Mouse (Mus musculus) neural tube, embryonic 14.5 days (tissue): ENCODE data around the gene Ly9. TPM values are rescaled to one million over a fixed set of nuclear protein-coding genes. Genes with fewer than 3 reads are reported as not detected.

Experiments
- ATAC-seq: fragments of 200-750 bp; cut with Nextera tagmentation; 2 replicates; pipeline ENCODE4 v1.8.0; 2017; ENCODE audit warnings: low read depth, mild to moderate bottlenecking, moderate TSS enrichment, moderate library complexity
- H3K27ac ChIP-seq: fragments of 300-500 bp; sonication (generic); 2 replicates; pipeline ENCODE4 v1.5.1; 2014; ENCODE audit warnings: low read depth, mild to moderate bottlenecking, control low read depth, low read length, moderate library complexity, mixed read lengths
- H3K27me3 ChIP-seq: fragments of 300-500 bp; sonication (generic); 2 replicates; pipeline ENCODE4 v1.6.1; 2014; ENCODE audit warnings: low read length; ENCODE audit not compliant: control insufficient read depth, insufficient read depth
- H3K36me3 ChIP-seq: fragments of 300-500 bp; sonication (generic); 2 replicates; pipeline ENCODE4 v1.6.1; 2014; ENCODE audit warnings: low read length, mixed read lengths; ENCODE audit not compliant: control insufficient read depth, insufficient read depth
- H3K4me1 ChIP-seq: fragments of 300-500 bp; sonication (generic); 2 replicates; pipeline ENCODE4 v1.6.1; 2014; ENCODE audit warnings: low read length; ENCODE audit not compliant: control insufficient read depth, insufficient read depth
- H3K4me2 ChIP-seq: fragments of 300-500 bp; sonication (generic); 2 replicates; pipeline ENCODE4 v1.6.1; 2014; ENCODE audit warnings: mild to moderate bottlenecking, low read depth, low read length, control low read depth
- H3K4me3 ChIP-seq: fragments of 300-500 bp; sonication (generic); 2 replicates; pipeline ENCODE4 v1.5.1; 2014; ENCODE audit warnings: low read depth, low read length, control low read depth, mixed read lengths
- H3K9ac ChIP-seq: fragments of 300-500 bp; sonication (generic); replicated peaks from 2 replicates; pipeline ENCODE4 v1.6.1; 2014; ENCODE audit warnings: low read depth, mild to moderate bottlenecking, control low read depth, low read length, mixed read lengths
- H3K9me3 ChIP-seq: fragments of 300-500 bp; sonication (generic); 2 replicates; pipeline ENCODE4 v1.6.1; 2016; ENCODE audit warnings: low read length; ENCODE audit not compliant: control insufficient read depth
- WGBS: fragments of 180-500 bp; shearing (Covaris S2); extraction: QIAGEN DNeasy Blood & Tissue Kit; methylation state at CpG from one replicate; pipeline ENCODE4 v1.1.7; 2014; 5-methylcytosine and 5-hydroxymethylcytosine counted together
- microRNA-seq: library from miRNA; unstranded; fragments of <30 nt; microRNA quantifications from one replicate; pipeline ENCODE4, GENCODE M21; 2016
- polyA plus RNA-seq: library from polyadenylated mRNA; unstranded; fragments of >200 nt; fragmentation: Nextera tagmentation; extraction: Ambion mirVana; gene quantifications from 2 replicates; pipeline ENCODE4 v1.2.1, GENCODE M21; 2014

The Ly9 gene
- polyA plus RNA-seq, 1 experiment from 2014 or later, result not detected

DNA sequence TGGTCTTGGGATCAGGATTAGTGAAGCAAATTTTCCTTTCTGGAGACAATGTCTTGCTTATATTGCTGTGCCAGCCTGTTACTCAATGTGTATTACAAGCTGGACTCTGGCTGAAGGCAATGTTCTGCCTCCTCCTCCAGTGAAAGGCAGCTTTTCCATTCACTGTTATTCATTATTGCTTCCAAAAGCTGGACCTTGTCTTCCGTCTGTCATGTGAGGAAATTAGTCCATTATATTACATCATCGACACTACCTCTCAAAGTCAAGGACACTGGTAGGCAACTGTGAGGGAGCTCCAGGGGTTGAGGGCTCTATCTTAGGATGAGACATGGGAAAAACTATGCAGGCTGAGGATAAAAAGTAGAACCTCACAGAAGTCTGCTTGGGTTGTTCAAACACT, 50.8 kb downstream of the Ly9 start:
- H3K9me3 ChIP-seq, result no peaks in the 10 kb centered on the region
- no peak overlapping the region for H3K27ac ChIP-seq
- ATAC-seq, result no peak
- H3K36me3 ChIP-seq, result no peaks in the 10 kb centered on the region
- H3K27me3 ChIP-seq, result no peaks in the 10 kb centered on the region
- no peaks in the 10 kb centered on the region for H3K4me1 ChIP-seq
- no peak overlapping the region for H3K9ac ChIP-seq
- no peak overlapping the region for H3K4me2 ChIP-seq
- 95% methylated on average over 2 of the region's 2 CpGs for WGBS
- H3K4me3 ChIP-seq, result no peak overlapping the region

DNA sequence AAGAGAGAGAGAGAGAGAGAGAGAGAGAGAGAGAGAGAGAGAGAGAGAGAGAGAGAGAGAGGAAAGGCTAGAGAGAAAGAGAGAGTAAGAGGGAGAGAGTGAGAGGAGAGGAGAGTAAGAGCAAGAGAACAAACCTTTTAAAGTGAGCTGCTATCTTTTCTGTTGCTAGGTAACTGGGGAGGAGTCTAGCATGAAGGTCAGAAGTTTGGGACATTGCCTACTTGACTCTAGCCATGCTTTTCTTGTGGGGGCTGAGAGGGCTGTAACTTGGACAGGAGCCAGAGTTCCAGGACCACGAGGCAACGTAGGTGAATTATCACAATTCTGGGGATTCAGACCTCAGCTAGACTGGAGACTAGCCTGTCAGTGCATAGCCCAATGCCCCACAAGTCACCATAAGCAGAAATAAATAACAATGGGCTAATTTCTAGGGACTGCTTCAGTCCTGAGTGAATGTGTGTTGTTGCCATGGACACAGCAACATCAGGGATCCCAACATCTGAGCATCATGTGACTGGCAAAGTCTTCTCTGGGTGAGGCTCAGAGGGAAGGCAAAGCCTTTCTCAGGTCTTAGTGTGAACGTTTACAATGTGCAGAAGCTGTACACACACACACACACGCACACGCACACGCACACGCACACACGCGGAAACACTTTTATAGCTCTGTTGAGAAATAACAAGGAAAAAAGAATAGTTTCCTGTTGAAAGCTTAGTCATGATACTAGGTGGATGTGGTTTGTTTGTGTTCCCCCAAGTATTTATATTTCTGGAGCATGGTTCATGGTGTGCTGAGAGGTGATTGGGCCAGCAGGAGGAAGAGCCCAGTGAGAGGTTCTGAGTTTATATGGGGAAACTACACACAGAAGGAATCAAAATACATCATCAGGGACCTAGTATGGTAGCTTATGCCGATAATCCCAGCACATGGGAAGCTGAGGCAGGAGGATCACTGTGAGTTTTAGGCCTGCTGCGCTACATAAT, 53.6 kb downstream of the Ly9 start:
- 77% methylated on average over 11 of the region's 11 CpGs for WGBS
- Histone ChIP-seq H3K4me2 (no peak overlapping the region), H3K4me3 (no peak overlapping the region), H3K27me3 (no peaks in the 10 kb centered on the region), H3K27ac (no peak overlapping the region), H3K9ac (no peak overlapping the region), H3K9me3 (no peaks in the 10 kb centered on the region), H3K36me3 (no peaks in the 10 kb centered on the region), H3K4me1 (no peaks in the 10 kb centered on the region)
- no peak for ATAC-seq

DNA sequence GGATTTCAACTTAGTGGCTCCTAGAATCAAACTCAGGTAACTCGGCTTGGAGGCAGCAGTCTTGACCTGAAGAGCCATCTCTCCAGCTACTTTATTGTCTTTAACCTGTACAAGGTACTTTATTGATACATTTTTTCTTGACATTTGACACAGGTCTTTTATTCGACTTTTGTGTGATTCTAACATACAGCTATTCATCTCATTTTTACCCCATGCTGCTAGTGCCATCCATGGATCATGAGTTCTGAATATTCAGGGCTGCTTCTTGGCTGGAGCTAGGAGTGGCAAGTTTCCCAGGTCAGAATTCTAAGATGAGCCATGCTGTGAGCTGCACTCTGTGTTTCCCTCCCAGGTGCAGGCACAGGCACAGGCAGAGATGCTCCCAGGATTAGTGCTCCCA, 55.0 kb downstream of the Ly9 start:
- Histone ChIP-seq H3K27ac (no peak overlapping the region), H3K4me1 (no peaks in the 10 kb centered on the region), H3K27me3 (no peaks in the 10 kb centered on the region), H3K4me2 (no peak overlapping the region), H3K36me3 (no peaks in the 10 kb centered on the region), H3K4me3 (no peak overlapping the region), H3K9ac (no peak overlapping the region), H3K9me3 (no peaks in the 10 kb centered on the region)
- WGBS, result 92% methylated on average over 2 of the region's 2 CpGs
- no peak for ATAC-seq

- no peaks in the 10 kb centered on the region for H3K9me3 ChIP-seq
- no peak overlapping the region for H3K4me2 ChIP-seq
- ATAC-seq, result no peak
- no peak overlapping the region for H3K27ac ChIP-seq
- H3K36me3 ChIP-seq, result no peaks in the 10 kb centered on the region
- H3K4me1 ChIP-seq, result no peaks in the 10 kb centered on the region
- H3K4me3 ChIP-seq, result no peak overlapping the region
- 84% methylated on average over 7 of the region's 7 CpGs for WGBS
- no peak overlapping the region for H3K9ac ChIP-seq
- no peaks in the 10 kb centered on the region for H3K27me3 ChIP-seq
Observed at GRCm38 (mm10) chr1:171551326-171551725, 55.9 kb downstream of the Ly9 start.

DNA sequence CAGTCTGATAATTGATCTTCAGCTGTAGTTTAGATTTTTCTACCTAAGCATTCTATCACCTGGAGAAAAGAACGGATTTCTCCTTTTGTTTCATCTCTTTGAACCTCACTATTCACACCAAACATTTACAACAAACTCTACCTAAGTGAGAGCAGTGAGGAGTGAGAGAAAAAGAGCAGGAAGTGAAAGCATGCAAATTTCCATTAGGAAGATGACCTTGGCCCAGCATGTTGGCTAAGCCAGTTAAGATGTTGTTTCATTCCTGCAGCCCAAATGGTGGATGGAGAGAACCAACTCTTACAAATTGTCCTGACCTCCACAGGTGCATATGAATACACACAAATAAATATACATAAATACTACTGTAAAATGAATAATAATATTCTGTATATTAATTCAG, 66.5 kb downstream of the Ly9 start:
- Histone ChIP-seq H3K9ac (no peak overlapping the region), H3K4me2 (no peak overlapping the region), H3K4me1 (no peaks in the 10 kb centered on the region), H3K9me3 (no peaks in the 10 kb centered on the region; the same call in 1 of the 2 replicates), H3K4me3 (no peak overlapping the region), H3K27ac (no peak overlapping the region), H3K27me3 (no peaks in the 10 kb centered on the region), H3K36me3 (no peaks in the 10 kb centered on the region)
- ATAC-seq, result no peak
- WGBS, result 79% methylated on average over 1 of the region's 1 CpGs

Small RNA genes lying within 50 kb of the gene (microRNA-seq; reads per million reads assigned to microRNA genes)
- not detected for gene Mir7683

Other genes with a start within 250 kb of the Ly9 start
- 3.2 and 5.3 TPM in 2 replicates for gene Klhdc9, start 246.6 kb downstream of the Ly9 start, polyA plus RNA-seq
- 2.2 and 2.8 TPM in 2 replicates for gene Nectin4, start 237.3 kb downstream of the Ly9 start, polyA plus RNA-seq
- gene Arhgap30, start 218.5 kb downstream of the Ly9 start, polyA plus RNA-seq, result 0.25 and 0.61 TPM in 2 replicates
- 164 and 191 TPM in 2 replicates for gene Usf1, start 196.1 kb downstream of the Ly9 start, polyA plus RNA-seq
- gene Tstd1, start 188.5 kb downstream of the Ly9 start, polyA plus RNA-seq, result 2.9 and 3.8 TPM in 2 replicates
- gene F11r, start 169.9 kb downstream of the Ly9 start, polyA plus RNA-seq, result 8.0 and 13.5 TPM in 2 replicates
- gene Alyref2, start 103.9 kb downstream of the Ly9 start, polyA plus RNA-seq, result 30.1 and 32.7 TPM in 2 replicates
- not detected in 2 replicates for gene Itln1, start 72.1 kb downstream of the Ly9 start, polyA plus RNA-seq
- not detected in 2 replicates for gene Cd244a, start 48.2 kb downstream of the Ly9 start, polyA plus RNA-seq
- gene Slamf7, start 45.6 kb upstream of the Ly9 start, polyA plus RNA-seq, result not detected in 2 replicates
- 0.40 and 0.98 TPM in 2 replicates for gene Cd48, start 74.6 kb upstream of the Ly9 start, polyA plus RNA-seq
- gene Slamf1, start 159.7 kb upstream of the Ly9 start, polyA plus RNA-seq, result 0.09 TPM in 2 replicates
- gene Cd84, start 232.3 kb upstream of the Ly9 start, polyA plus RNA-seq, result 0.95 and 1.5 TPM in 2 replicates